Mouse (Mus musculus) forebrain, embryonic 11.5 days (tissue): Measurements from ENCODE around the gene Dnajc25. TPM values are rescaled to one million over a fixed set of nuclear protein-coding genes. Genes with fewer than 3 reads are reported as not detected.

Experiments used
- ATAC-seq: fragments of 200-750 bp; cut with Nextera tagmentation; replicated peaks from 2 replicates; pipeline ENCODE4 v1.8.0; 2017; ENCODE audit warnings: moderate TSS enrichment; ENCODE audit not compliant: low FRiP score
- DNase-seq: peaks from one replicate; pipeline ENCODE4 v3.0.0-alpha.2; 2017; ENCODE audit warnings: low spot score
- H3K27ac ChIP-seq: fragments of 300-500 bp; sonication (generic); 2 replicates; pipeline ENCODE4 v1.5.1; 2014; ENCODE audit warnings: low read depth, low read length
- H3K27me3 ChIP-seq: fragments of 300-500 bp; sonication (generic); 2 replicates; pipeline ENCODE4 v1.6.1; 2014; ENCODE audit warnings: mild to moderate bottlenecking, low read length, mixed read lengths; ENCODE audit not compliant: control insufficient read depth, insufficient read depth
- H3K36me3 ChIP-seq: fragments of 300-500 bp; sonication (generic); 2 replicates; pipeline ENCODE4 v1.6.1; 2014; ENCODE audit warnings: mild to moderate bottlenecking, low read length, moderate library complexity, mixed read lengths; ENCODE audit not compliant: control insufficient read depth, insufficient read depth
- H3K4me1 ChIP-seq: fragments of 300-500 bp; sonication (generic); replicated peaks from 2 replicates; pipeline ENCODE4 v1.6.1; 2014; ENCODE audit warnings: low read length, mixed read lengths; ENCODE audit not compliant: control insufficient read depth, insufficient read depth
- H3K4me2 ChIP-seq: fragments of 300-500 bp; sonication (generic); 2 replicates; pipeline ENCODE4 v1.6.1; 2014; ENCODE audit warnings: low read depth, mild to moderate bottlenecking, low read length, moderate library complexity, mixed read lengths; ENCODE audit not compliant: severe bottlenecking
- H3K4me3 ChIP-seq: fragments of 300-500 bp; sonication (generic); 2 replicates; pipeline ENCODE4 v1.5.1; 2014; ENCODE audit warnings: low read depth, low read length
- H3K9ac ChIP-seq: fragments of 300-500 bp; sonication (generic); 2 replicates; pipeline ENCODE4 v1.6.1; 2014; ENCODE audit warnings: low read length
- H3K9me3 ChIP-seq: fragments of 300-500 bp; sonication (generic); 2 replicates; pipeline ENCODE4 v1.6.1; 2016; ENCODE audit warnings: low read length, mixed read lengths; ENCODE audit not compliant: control insufficient read depth
- WGBS: fragments of 180-500 bp; shearing (Covaris S2); extraction: QIAGEN DNeasy Blood & Tissue Kit; methylation state at CpG from one replicate; pipeline ENCODE4 v1.1.7; 2014; 5-methylcytosine and 5-hydroxymethylcytosine counted together
- polyA plus RNA-seq: library from polyadenylated mRNA; unstranded; fragments of >200 nt; fragmentation: Nextera tagmentation; extraction: Ambion mirVana; gene quantifications from 2 replicates; pipeline ENCODE4 v1.2.1, GENCODE M21; 2014

Dnajc25 gene
- polyA plus RNA-seq: 6.6 and 7.7 TPM in 2 replicates

DNA sequence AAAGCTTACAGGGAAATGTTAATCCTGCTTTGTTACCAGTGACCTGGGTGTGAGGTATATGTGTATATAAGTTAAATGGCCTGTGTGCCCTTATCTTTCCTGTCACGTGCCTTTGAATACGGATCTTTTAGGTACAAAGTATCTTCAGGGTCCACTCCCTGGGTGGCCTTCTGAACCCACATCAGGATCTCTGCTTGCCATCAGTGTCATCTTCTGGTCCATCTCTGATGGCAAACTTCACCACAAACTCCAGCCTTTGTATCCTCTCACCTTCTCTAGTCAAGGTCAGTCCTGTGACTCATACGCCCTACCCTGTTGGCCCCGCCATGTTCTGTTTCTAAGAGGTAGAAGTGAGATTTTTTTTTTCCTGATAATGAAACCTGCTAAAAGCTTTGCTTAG, at the start of gene Dnajc25:
Dnajc25 (plus strand) TSS at position 301 of the 400 bp plus-strand sequence.
- Histone ChIP-seq H3K27me3 (no peaks in the 10 kb centered on the region), H3K27ac (no peak within 1 kb of the TSS), H3K36me3 (no peaks in the 10 kb centered on the region), H3K9me3 (no peaks in the 10 kb centered on the region), H3K4me3 (no peak within 1 kb of the TSS), H3K9ac (no peak within 1 kb of the TSS), H3K4me2 (no peak within 1 kb of the TSS), H3K4me1 (no peaks in the 10 kb centered on the region)
- DNase-seq (no peak), ATAC-seq (no peak)
- 94% methylated on average over 4 of the region's 4 CpGs for WGBS

DNA sequence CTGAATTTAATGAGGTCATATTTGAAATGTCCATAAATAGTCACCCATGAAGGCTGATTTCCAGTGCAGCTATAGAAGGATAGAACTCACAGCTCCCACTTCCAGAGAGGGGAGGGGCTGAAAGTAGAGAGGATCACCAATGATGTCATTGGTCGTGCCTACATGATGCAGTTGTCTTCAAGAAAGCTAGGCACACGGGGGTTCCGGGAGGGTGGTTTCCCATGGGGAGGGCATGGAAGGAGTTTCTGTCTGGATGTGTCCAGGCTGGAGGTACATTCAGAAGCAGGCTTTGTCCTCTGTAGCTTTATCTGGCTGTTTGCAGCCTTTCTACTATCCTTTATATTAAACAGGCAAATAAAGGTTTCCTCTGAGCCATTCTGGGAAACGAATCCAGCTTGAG, 46.5 kb upstream of the Dnajc25 start:
- Histone ChIP-seq H3K9me3 (no peaks in the 10 kb centered on the region), H3K27me3 (no peaks in the 10 kb centered on the region), H3K4me1 (peaks cover 2% of the 10 kb centered on the region; the same call in 1 of the 2 replicates), H3K36me3 (no peaks in the 10 kb centered on the region), H3K4me2 (no peak overlapping the region), H3K4me3 (no peak overlapping the region), H3K27ac (no peak overlapping the region), H3K9ac (no peak overlapping the region)
- DNase-seq (no peak), ATAC-seq (no peak)
- WGBS: 87% methylated on average over 4 of the region's 4 CpGs

- DNase-seq (no peak), ATAC-seq (no peak)
- Histone ChIP-seq H3K4me2 (no peak overlapping the region), H3K4me1 (no peaks in the 10 kb centered on the region), H3K36me3 (no peaks in the 10 kb centered on the region), H3K9ac (no peak overlapping the region), H3K9me3 (no peaks in the 10 kb centered on the region), H3K27me3 (no peaks in the 10 kb centered on the region), H3K4me3 (no peak overlapping the region), H3K27ac (no peak overlapping the region)
- 90% methylated on average over 11 of the region's 11 CpGs for WGBS
Observed at GRCm38 (mm10) chr4:58952630-58953029, 42.2 kb upstream of the Dnajc25 start.

DNA sequence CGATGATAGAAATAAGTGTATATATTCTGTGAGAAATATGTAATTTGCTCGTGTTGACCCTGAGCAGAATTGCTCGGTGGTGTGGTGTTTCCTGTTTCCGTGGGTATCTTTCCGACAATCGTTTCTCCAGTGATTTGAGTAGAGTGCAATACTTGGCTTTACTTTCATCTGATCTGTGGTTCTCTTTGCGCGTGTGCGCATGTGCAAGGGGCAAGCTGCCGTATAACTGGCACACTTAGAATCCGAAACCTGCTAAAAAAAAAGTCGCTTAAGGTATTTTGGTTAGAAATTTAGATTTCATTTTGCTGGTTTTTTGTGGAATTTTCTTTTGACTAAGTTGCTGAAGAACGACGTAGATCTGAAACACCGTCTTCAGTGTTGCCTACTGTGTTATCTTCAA, 33.1 kb upstream of the Dnajc25 start:
- 93% methylated on average over 15 of the region's 15 CpGs for WGBS
- Histone ChIP-seq H3K4me3 (no peak overlapping the region), H3K36me3 (no peaks in the 10 kb centered on the region), H3K9me3 (no peaks in the 10 kb centered on the region), H3K4me1 (no peaks in the 10 kb centered on the region), H3K4me2 (no peak overlapping the region), H3K27ac (no peak overlapping the region), H3K9ac (no peak overlapping the region), H3K27me3 (no peaks in the 10 kb centered on the region)
- no peak for DNase-seq
- no peak for ATAC-seq

DNA sequence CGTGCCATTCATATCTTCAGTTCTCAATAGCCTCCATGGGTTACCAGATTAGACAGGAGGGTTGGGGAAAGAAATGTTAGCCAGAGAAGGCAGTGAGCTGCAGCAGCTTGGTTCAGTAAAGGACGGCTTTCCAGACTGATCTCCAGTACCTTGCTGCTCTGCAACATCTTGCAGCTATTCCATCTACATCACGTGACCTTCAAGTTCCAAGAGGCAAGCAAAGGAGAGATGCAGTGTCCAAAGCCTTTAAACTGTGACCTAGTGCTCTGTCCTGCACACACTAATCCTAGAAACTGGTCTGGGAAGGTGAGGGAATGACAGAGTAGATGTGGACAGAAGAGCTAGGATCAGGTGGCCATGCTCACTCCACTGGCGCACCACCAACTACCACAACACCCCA, 31.6 kb upstream of the Dnajc25 start:
- DNase-seq (no peak), ATAC-seq (no peak)
- H3K27ac ChIP-seq: no peak overlapping the region
- H3K9ac ChIP-seq: no peak overlapping the region
- H3K4me2 ChIP-seq: no peak overlapping the region
- H3K36me3 ChIP-seq: no peaks in the 10 kb centered on the region
- no peaks in the 10 kb centered on the region for H3K4me1 ChIP-seq
- H3K9me3 ChIP-seq: no peaks in the 10 kb centered on the region
- H3K27me3 ChIP-seq: no peaks in the 10 kb centered on the region
- H3K4me3 ChIP-seq: no peak overlapping the region
- 89% methylated on average over 4 of the region's 4 CpGs for WGBS

DNA sequence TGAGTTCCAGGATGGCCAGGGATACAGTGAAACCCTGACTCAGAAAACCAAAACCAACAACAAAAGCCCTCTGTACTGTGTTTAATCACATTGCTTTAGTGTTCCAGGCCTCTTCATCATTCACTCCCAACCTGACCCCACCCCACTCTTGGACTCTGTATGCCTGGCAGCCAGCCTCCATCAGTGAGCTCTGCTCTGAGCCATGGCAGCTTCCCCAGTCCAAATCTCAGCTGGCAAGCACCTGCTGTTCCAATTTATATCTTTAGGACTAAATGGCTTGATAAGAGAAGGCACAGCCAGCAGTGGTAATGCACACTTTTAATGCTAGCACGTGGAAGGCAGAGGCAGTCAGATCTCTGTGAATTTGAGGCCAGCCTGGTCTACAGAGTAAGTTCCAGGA, 29.7 kb upstream of the Dnajc25 start:
- H3K4me3 ChIP-seq: no peak overlapping the region
- H3K9me3 ChIP-seq: no peaks in the 10 kb centered on the region
- no peaks in the 10 kb centered on the region for H3K27me3 ChIP-seq
- H3K36me3 ChIP-seq: no peaks in the 10 kb centered on the region
- WGBS: 89% methylated on average over 1 of the region's 1 CpGs
- no peak for ATAC-seq
- no peak overlapping the region for H3K4me2 ChIP-seq
- no peaks in the 10 kb centered on the region for H3K4me1 ChIP-seq
- H3K9ac ChIP-seq: no peak overlapping the region
- H3K27ac ChIP-seq: no peak overlapping the region
- DNase-seq: no peak

GRCm38 (mm10) chr4:58970678-58971077, 24.2 kb upstream of the Dnajc25 start:
- WGBS: 91% methylated on average over 4 of the region's 4 CpGs
- Histone ChIP-seq H3K27me3 (no peaks in the 10 kb centered on the region), H3K4me1 (no peaks in the 10 kb centered on the region), H3K9me3 (no peaks in the 10 kb centered on the region), H3K4me2 (no peak overlapping the region), H3K9ac (no peak overlapping the region), H3K36me3 (no peaks in the 10 kb centered on the region), H3K4me3 (no peak overlapping the region), H3K27ac (no peak overlapping the region)
- no peak for ATAC-seq
- no peak for DNase-seq

- H3K4me2 ChIP-seq: no peak overlapping the region
- ATAC-seq (no peak), DNase-seq (no peak)
- no peaks in the 10 kb centered on the region for H3K36me3 ChIP-seq
- H3K4me1 ChIP-seq: no peaks in the 10 kb centered on the region
- H3K27ac ChIP-seq: no peak overlapping the region
- no peaks in the 10 kb centered on the region for H3K9me3 ChIP-seq
- no peak overlapping the region for H3K4me3 ChIP-seq
- no peak overlapping the region for H3K9ac ChIP-seq
- WGBS: 82% methylated on average over 5 of the region's 5 CpGs
- H3K27me3 ChIP-seq: no peaks in the 10 kb centered on the region
Observed at GRCm38 (mm10) chr4:58975711-58976110, 19.2 kb upstream of the Dnajc25 start.

DNA sequence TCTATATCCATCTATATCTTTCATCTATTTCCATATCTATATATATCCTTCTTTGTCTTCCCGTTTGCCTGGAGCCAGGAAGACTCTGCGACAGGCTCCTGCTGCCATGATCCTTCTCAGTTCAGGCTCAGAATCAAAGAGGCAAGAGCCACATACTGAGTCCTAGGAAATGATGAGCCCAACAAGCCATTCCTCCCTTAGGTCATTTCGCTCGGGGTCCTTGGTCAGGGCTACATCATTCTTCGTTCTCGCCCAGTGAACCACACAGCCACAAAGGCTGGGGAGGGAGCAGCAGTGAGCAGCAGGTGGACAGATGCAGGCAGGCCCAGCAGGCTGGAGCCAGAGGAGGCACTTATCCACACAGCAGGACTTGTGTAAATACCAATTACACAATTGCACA, 13.4 kb upstream of the Dnajc25 start:
- Histone ChIP-seq H3K4me3 (no peak overlapping the region), H3K27me3 (no peaks in the 10 kb centered on the region), H3K9ac (no peak overlapping the region), H3K27ac (no peak overlapping the region), H3K36me3 (no peaks in the 10 kb centered on the region), H3K9me3 (no peaks in the 10 kb centered on the region), H3K4me1 (0 out of 2 replicates have a peak, but pooled peaks cover 3% of the 10 kb centered on the region), H3K4me2 (no peak overlapping the region)
- no peak for DNase-seq
- WGBS: 77% methylated on average over 6 of the region's 6 CpGs
- no peak for ATAC-seq
